Mouse (Mus musculus) kidney, postnatal 36 days (tissue): ENCODE results near the gene Rbfox2.

Experiments used
- DNase-seq, 2 experiments: peaks; one replicate each; pipeline ENCODE4 v3.0.0; 2021 to 2022; ENCODE audit warnings: mixed read lengths in 2 of 2

Gene Rbfox2

GRCm38 (mm10) chr15:77268415-77268814, 38.4 kb downstream of the Rbfox2 start:
- no peak for DNase-seq

GRCm38 (mm10) chr15:77265318-77265717, 41.5 kb downstream of the Rbfox2 start:
- DNase-seq: no peak

- peak; percentile 54 to 66 for DNase-seq
Measured at GRCm38 (mm10) chr15:77264314-77264713, 42.5 kb downstream of the Rbfox2 start.

- no peak for DNase-seq
Measured at GRCm38 (mm10) chr15:77262782-77263181, 44.0 kb downstream of the Rbfox2 start.

- peak; percentile 58 to 78 for DNase-seq
Measured at GRCm38 (mm10) chr15:77257437-77258229, 49.2 kb downstream of the Rbfox2 start.

- no peak for DNase-seq
Measured at GRCm38 (mm10) chr15:77256782-77257181, 50.0 kb downstream of the Rbfox2 start.

GRCm38 (mm10) chr15:77254636-77255035, 52.2 kb downstream of the Rbfox2 start:
- DNase-seq: no peak

GRCm38 (mm10) chr15:77254128-77254527, 52.7 kb downstream of the Rbfox2 start:
- DNase-seq: peak; percentile 51 to 67

- DNase-seq: no peak
Measured at GRCm38 (mm10) chr15:77251706-77252105, 55.1 kb downstream of the Rbfox2 start.

- no peak for DNase-seq
Measured at GRCm38 (mm10) chr15:77250806-77251205, 56.0 kb downstream of the Rbfox2 start.

- no peak for DNase-seq
Measured at GRCm38 (mm10) chr15:77249421-77249820, 57.4 kb downstream of the Rbfox2 start.

GRCm38 (mm10) chr15:77245418-77246365, 61.1 kb downstream of the Rbfox2 start:
- DNase-seq: peak; percentile 58 to 87

GRCm38 (mm10) chr15:77244634-77245033, 62.2 kb downstream of the Rbfox2 start:
- no peak for DNase-seq

- no peak for DNase-seq
Measured at GRCm38 (mm10) chr15:77243876-77244560, 62.8 kb downstream of the Rbfox2 start.

GRCm38 (mm10) chr15:77240607-77241006, 66.2 kb downstream of the Rbfox2 start:
- no peak for DNase-seq

- no peak for DNase-seq
Measured at GRCm38 (mm10) chr15:77239564-77239963, 67.2 kb downstream of the Rbfox2 start.

GRCm38 (mm10) chr15:77237661-77238060, 69.1 kb downstream of the Rbfox2 start:
- no peak for DNase-seq

- peak; percentile 38 to 48 for DNase-seq
Measured at GRCm38 (mm10) chr15:77236055-77236567, 70.7 kb downstream of the Rbfox2 start.

- DNase-seq: no peak
Measured at GRCm38 (mm10) chr15:77235551-77235950, 71.3 kb downstream of the Rbfox2 start.

GRCm38 (mm10) chr15:77234296-77234695, 72.5 kb downstream of the Rbfox2 start:
- no peak for DNase-seq

- no peak for DNase-seq
Measured at GRCm38 (mm10) chr15:77230144-77230543, 76.7 kb downstream of the Rbfox2 start.

GRCm38 (mm10) chr15:77226831-77227354, 79.9 kb downstream of the Rbfox2 start:
- no peak for DNase-seq
